Mouse (Mus musculus): ENCODE measurements around the gene Rgs8. TPM values are rescaled to one million over a fixed set of nuclear protein-coding genes. Genes with fewer than 3 reads are reported as not detected.

Gene Rgs8
- polyA plus RNA-seq, 1 experiment from 2014 or later: 0.65 TPM

DNA sequence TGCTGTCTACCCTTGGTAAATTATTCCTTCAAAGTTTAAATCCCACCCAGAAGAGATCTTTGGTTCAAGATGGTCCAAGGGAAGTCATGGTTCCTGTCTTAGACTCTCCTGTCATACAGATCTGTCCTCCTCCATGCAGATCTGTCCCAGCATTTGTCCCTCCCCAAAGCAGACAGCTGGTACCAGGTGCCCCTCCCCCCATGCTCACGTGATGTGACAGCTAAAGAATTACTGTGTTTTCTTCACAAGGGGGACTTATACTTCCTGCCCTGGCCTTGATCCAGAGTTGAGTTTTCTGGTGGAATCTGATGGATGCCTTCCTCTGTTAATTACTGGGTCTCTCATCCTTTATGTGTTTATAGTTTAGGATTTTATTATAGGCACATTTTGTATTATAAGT, 95.7 kb downstream of the Rgs8 start:
- H3K27me3 ChIP-seq: no peaks in the 10 kb centered on the region
- no peaks in the 10 kb centered on the region for H3K36me3 ChIP-seq
- H3K4me3 ChIP-seq: no peak overlapping the region
- H3K27ac ChIP-seq: no peak overlapping the region
- peaks cover 28% of the 10 kb centered on the region for H3K4me1 ChIP-seq
- no peaks in the 10 kb centered on the region for H3K9me3 ChIP-seq
- peak overlapping the region; percentile 63 for H3K4me2 ChIP-seq
- no peak for ATAC-seq (ENCODE audit: insufficient number of reproducible peaks, insufficient read depth, low FRiP score, low TSS enrichment, low read depth)
- H3K9ac ChIP-seq: no peak overlapping the region
- 13% methylated on average over 1 of the region's 1 CpGs for WGBS

- peak within 1 kb of the TSS; percentile 11; the same call in 1 of the 2 replicates for H3K27ac ChIP-seq
- no peaks in the 10 kb centered on the region for H3K36me3 ChIP-seq
- peaks cover 28% of the 10 kb centered on the region for H3K4me1 ChIP-seq
- H3K9me3 ChIP-seq: no peaks in the 10 kb centered on the region
- peak within 1 kb of the TSS; percentile 63 for H3K4me2 ChIP-seq
- H3K27me3 ChIP-seq: no peaks in the 10 kb centered on the region
- 0 out of 2 replicates have a peak, but pooled peaks have one; percentile 60 for ATAC-seq (ENCODE audit: insufficient number of reproducible peaks, insufficient read depth, low FRiP score, low TSS enrichment, low read depth)
- 2% methylated on average over 18 of the region's 18 CpGs for WGBS
- peak within 1 kb of the TSS; percentile 72 for H3K9ac ChIP-seq
- H3K4me3 ChIP-seq: peak within 1 kb of the TSS; percentile 47
Measured at GRCm38 (mm10) chr1:153749211-153749801, 96.5 kb downstream of the Rgs8 start, which contains the start of gene Rnasel. TSS of gene Rnasel (plus strand) at chr1:153749426.

Other genes starting within 250 kb of the Rgs8 start
- 0.36 and 0.58 TPM in 2 replicates for gene Shcbp1l, start 227.9 kb upstream of the Rgs8 start, polyA plus RNA-seq (2015; fragmentation: Nextera tagmentation; extraction: Ambion mirVana)
- gene Dhx9, start 165.4 kb upstream of the Rgs8 start, polyA plus RNA-seq (2015; fragmentation: Nextera tagmentation; extraction: Ambion mirVana): 46.8 and 49.0 TPM in 2 replicates
- 11.2 and 11.3 TPM in 2 replicates for gene Npl, start 103.0 kb upstream of the Rgs8 start, polyA plus RNA-seq (2015; fragmentation: Nextera tagmentation; extraction: Ambion mirVana)
- 9.2 and 9.6 TPM in 2 replicates for gene Rgs16, start 87.3 kb downstream of the Rgs8 start, polyA plus RNA-seq (2015; fragmentation: Nextera tagmentation; extraction: Ambion mirVana)
- gene Rnasel, start 96.4 kb downstream of the Rgs8 start, polyA plus RNA-seq (2015; fragmentation: Nextera tagmentation; extraction: Ambion mirVana): 16.2 and 16.7 TPM in 2 replicates
- gene Rgsl1, start 191.1 kb downstream of the Rgs8 start, polyA plus RNA-seq (2015; fragmentation: Nextera tagmentation; extraction: Ambion mirVana): 0.08 and 0.11 TPM in 2 replicates
- 0.30 and 0.54 TPM in 2 replicates for gene Teddm1b, start 221.3 kb downstream of the Rgs8 start, polyA plus RNA-seq (2015; fragmentation: Nextera tagmentation; extraction: Ambion mirVana)
- not detected in 2 replicates for gene Teddm1a, start 238.7 kb downstream of the Rgs8 start, polyA plus RNA-seq (2015; fragmentation: Nextera tagmentation; extraction: Ambion mirVana)
- gene Glul, start 246.9 kb downstream of the Rgs8 start, polyA plus RNA-seq (2015; fragmentation: Nextera tagmentation; extraction: Ambion mirVana): 103 and 114 TPM in 2 replicates
- 1.2 and 1.3 TPM in 2 replicates for gene Teddm2, start 247.2 kb downstream of the Rgs8 start, polyA plus RNA-seq (2015; fragmentation: Nextera tagmentation; extraction: Ambion mirVana)